Mouse (Mus musculus): ENCODE measurements around the gene Cd151. TPM values are rescaled to one million over a fixed set of nuclear protein-coding genes. Genes with fewer than 3 reads are reported as not detected.
A peak's percentile ranks its signal among the peaks of the same experiment; 100 is the strongest.

Gene Cd151
- total RNA-seq, 4 experiments from 2014 or later: 331 to 351 (median 345) TPM

DNA sequence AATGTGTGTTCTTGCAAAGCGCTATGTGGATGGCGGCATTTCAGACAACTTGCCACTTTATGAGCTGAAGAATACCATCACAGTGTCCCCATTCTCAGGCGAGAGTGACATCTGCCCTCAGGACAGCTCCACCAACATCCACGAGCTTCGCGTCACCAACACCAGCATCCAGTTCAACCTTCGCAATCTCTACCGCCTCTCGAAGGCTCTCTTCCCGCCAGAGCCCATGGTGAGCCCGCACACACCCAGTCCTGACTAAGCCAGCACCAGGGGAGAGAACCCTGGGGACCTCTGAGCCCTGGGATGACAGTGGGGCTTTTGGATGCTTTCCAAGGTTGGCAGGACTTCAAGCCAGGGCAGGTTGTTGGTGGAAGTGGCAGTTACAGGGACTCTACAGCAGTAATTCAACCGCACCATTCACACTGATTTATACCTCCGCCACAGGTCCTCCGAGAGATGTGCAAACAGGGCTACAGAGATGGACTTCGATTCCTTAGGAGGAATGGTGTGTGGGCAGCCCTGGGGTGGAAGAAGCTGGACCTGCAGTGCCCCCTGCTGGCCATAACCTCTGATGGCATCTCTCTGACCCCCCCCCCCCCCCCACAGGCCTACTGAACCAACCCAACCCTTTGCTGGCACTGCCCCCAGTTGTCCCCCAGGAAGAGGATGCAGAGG is 9.1 kb upstream of the Cd151 start:
- peak; percentile 44 for DNase-seq (ENCODE audit: low spot score)

DNA sequence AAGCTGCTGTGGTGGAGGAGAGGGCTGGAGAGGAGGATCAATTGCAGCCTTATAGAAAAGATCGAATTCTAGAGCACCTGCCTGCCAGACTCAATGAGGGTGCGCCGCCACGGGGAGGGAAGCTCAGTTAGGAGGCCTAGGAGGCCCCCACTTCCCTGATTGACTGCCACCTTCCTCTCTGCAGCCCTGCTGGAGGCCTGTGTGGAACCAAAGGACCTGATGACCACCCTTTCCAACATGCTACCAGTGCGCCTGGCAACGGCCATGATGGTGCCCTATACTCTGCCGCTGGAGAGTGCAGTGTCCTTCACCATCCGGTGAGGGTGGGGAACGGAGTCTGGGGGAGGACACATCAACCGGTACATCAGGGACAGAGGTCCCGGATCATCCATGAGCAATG is 8.5 kb upstream of the Cd151 start:
- no peak for DNase-seq (ENCODE audit: low spot score)

DNA sequence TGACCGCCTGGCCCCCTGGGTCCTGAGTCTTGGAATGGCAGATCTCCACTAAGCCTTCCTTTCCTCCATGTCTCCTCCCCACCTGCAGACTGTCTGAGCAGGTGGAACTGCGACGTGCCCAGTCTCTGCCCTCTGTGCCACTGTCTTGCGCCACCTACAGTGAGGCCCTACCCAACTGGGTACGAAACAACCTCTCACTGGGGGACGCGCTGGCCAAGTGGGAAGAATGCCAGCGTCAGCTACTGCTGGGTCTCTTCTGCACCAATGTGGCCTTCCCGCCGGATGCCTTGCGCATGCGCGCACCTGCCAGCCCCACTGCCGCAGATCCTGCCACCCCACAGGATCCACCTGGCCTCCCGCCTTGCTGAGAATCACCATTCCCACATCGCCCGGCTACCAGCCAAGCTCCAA is 7.9 kb upstream of the Cd151 start:
- DNase-seq (ENCODE audit: low spot score): no peak

DNA sequence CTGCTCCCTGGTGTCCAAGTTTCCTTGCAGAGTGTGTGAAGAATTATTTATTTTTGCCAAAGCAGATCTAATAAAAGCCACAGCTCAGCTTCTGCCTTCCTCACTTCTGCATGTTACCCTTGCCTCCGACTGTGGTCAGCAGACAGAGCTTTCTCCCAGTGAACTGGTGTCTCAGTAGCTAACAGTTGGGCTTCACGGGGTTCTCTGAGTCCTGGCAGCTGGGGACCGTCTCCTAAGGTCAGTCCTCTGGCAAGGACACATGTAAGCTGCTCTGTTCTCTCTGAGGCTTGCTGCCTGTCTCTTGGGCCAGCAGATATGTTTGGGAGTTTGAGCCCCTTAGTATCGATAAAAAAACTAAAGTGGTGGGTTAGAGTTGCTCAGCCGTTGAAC is 7.2 kb upstream of the Cd151 start:
- no peak for DNase-seq (ENCODE audit: low spot score)

DNA sequence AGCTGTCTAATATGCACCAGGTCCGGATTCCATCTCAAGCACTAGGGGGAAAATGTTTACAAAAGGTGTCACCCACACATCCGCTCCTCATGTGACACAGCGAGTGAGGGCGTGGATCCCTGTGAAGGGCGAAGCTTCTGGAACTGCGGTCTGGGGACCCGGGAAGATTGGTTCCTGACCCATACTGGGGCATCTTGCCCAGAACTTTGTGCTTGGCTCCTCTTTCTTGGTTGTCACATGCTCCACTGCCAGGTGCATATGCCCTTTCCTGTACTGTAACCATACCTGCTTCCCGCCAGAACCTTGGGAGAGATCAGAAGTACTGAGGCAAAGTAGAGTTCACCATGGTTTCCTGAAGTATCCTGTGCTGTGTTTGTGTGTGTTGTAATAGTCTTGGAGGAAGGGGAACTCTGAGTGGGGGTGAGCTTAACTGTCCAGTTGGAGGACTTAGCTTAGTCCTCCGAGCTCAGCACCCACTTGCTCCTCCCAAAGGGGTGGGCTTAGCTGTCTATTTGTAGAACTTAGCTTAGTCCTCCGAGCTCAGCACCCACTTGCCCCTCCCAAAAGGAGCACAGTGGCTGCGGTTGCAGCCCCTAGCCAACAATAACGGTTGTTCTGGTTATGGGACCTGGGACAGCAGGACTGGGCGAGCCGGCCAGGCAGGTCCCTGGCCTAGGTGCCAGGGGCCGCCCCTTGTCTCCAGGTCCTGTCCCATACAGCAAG is 6.6 kb upstream of the Cd151 start, which contains the start of gene Cracr2b:
Gene Cracr2b, plus strand, starts transcription at position 704 of the 723 bp plus-strand sequence.
- DNase-seq (ENCODE audit: low spot score): no peak

DNA sequence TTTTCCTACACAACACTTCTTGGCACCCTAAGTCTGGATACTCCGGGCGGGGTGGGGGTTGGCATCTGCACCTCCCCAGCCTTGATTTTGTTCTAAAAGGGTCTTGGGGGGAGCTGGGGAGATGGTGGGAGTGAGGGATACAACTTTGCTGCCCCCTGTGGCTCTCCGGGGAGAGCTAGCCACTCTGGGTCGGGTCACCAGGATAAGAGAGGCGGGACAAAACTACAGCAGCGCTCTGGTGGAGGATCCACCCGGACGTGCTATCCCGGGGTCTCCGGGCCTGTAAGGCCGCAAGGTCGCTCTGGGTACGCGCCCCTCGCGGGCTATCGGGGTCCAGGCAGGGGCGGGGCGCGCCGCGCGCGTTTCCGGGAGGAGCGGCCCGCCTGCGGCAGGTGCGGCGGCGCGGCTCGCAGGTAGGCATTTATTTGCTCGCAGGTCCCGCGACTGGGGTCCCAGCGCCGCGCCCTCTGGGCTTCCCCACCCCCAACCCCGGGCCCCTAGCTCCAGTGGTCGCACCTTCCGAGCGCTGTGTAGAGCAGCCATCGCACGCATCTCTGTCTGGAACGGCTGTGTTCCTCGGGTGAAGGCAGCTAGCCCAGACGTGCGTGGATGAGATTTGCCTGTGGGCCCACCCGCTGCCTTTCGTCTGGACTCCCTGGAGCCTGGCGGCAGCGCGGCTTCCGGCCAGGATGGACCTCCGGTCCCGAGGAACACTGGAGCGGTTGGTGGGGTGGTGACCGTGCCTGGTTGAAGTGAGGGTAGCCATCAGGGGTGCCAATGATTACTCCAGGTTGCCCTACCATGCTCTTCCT is 5.5 kb upstream of the Cd151 start:
- no peak for DNase-seq (ENCODE audit: low spot score)

DNA sequence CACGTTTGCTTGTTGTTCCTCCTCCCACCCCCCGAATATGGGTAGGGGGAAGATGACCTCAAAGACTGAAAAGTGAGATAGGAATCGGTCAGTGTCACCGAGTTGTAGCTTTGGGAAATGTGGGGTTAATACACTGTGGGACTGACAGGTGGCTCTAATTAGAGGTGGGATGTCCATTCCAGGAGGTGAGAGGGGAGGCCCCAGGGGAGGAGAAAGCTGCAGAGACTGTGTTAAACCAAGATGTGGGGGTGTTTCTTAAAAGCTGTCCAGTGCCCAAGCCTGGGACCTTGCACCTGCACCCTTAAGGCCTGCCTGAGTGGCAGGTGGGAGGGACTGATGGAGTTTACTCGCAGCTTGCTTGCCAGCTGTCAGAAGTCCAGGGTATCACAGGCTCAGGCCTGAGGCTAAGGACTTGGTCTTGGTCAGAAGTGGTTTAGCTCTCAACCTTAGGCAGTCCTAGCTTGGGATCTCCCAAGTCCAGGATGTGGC is 4.8 kb upstream of the Cd151 start:
- DNase-seq (ENCODE audit: low spot score): no peak

DNA sequence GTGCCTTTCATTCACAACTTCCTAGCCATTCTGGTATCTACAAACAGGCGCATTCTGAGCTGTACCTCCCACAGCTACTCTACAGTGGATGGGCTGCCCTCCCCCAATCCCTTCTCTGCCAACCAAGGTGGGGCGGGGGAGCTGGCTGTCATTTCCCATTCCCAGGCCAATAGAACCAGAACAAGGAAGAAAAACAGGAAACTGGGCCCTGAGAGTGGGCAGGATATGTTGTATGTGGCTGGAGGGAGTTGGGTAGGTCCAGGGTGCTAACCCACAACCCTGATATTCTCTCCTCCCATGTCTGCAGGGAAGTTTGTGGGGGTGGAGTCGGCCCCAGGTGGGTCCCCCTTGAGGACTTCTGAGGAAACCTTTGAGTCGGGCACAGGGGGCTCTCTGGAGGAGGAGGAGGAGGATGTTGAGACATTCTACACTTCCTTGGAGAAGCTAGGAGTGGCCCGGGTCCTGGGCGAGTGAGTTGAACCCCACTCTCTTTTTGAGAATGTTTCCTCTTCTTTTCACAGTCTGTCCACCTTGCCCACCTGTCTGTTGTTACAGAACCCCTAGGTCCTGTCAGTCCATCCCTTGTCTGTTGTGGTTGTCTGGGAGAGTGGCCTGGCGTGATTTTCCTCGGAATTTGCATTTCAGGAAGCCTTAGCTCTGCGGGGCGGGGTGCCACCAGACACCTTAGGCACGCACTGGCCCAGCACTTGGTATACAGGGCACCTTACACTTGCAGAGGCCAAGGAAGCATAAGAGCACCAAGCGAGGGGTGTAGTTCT is 3.2 kb upstream of the Cd151 start:
- DNase-seq (ENCODE audit: low spot score): peak; percentile 88

DNA sequence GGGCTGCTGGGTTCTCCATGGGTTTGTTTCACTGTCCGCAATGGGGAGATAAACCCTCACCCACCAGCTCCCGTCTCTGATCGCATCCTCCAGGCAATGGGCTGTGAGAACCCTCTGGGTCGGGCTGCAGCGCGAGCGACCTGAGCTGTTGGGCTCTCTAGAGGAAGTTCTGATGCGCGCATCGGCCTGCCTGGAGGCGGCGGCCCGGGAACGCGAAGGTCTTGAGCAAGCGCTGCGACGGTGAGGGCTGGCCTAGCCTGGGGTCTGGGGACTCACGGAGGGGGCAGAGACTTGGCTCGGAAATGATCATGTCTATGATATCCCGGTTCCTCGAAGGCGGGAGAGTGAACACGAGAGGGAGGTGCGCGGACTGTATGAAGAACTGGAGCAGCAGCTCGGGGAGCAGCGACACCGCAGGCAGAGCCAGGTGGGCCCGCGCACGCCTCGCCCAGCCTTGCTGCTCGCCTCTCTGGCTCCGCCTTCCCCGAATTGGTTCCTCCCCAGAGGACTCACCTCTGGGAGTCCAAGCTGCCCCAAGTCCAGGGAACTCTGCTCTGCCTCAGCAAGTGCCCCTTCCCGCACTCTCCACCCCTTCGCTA is 2.5 kb upstream of the Cd151 start:
- DNase-seq (ENCODE audit: low spot score): no peak

DNA sequence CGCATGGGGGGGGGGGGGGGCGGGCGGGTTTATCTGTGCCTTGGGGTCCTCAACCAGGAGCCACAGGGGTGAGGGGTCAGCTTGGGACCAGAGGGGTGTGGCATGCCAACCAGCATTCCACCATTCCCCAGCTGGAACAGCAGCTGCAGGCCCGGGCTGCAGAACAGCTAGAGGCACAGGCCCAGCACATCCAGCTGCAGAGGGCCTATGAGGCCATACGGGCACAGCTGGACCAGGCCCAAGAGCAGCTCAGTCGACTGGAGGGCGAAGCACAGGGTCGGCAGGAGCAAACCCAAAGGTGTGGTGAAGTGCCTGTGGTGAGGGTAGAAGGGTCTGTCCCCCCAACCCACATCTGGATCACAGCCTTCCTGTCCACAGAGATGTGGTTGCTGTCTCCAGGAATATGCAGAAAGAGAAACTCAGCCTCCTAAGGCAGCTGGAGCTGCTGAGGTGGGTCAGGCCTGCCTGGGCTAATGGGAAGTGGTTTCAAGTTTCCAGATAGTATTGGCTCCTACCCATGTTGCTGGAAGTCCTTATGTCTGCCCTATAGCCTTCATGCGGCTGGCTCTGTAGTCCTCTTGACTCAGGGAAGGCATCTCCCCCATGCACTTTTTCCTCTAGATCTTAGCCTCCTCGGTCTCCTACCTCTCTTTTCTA is 1.7 kb upstream of the Cd151 start:
- DNase-seq (ENCODE audit: low spot score): no peak

DNA sequence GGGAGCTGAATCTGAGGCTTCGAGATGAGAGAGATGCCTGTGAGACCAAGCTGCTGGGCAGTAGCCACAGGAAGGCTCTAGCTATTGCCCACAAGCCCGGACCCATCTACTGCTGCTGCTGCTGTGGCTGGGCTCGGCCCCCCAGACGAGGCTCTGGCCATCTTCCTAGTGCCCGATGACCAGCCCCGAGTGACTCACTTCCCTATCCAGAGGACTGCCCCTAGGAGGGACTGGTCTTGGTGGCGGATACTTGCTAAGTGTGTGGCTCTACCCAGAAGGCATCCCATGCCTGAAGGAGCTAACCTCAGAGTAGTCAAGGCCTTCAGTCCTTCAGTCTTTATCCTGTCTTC is 1.2 kb upstream of the Cd151 start:
- DNase-seq (ENCODE audit: low spot score): no peak

DNA sequence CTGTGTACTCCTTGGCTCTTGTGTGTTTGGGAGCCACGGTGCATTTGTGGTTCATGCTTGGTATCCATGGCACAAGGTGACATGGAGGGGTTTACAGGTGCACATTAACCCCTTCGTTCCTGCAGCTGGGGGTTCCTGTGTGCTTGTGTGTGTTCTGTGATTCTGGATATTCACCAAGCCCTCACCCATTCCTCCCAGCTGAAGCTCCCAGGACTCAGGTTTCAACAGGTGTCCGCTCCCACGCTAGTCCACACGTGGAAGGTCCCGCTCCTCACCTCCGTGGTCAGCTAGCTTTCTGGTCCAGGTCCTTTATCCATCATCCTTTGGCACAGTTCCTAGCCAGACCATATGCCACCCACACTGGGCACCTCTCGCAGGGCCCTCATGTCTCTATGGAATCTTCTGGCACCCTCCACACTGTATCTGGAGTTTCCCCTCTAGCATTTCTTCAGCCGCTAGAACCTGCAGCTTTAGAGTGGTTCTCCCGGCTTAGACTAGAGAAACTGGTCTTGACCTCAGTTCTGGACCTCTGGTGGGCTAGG is 514 bp upstream of the Cd151 start:
- no peak for DNase-seq (ENCODE audit: low spot score)

DNA sequence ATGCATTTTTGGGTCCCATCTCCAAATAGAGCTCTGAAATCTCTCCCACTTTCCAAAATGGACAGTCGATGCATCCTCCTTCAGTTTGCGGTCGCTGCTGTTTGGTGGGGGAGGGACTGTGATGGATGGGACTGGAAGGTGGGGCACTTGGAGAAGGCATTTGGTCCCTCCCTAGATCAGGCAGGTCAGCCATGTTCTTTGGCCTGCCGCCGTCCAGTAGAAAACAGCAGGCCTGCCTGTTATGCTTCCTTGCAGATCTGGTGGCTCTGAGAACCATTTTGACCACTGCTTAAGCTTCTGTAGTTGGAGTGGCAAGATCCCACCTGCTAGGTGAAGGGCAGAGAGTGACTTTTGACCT is 951 bp downstream of the Cd151 start:
- no peak for DNase-seq (ENCODE audit: low spot score)

DNA sequence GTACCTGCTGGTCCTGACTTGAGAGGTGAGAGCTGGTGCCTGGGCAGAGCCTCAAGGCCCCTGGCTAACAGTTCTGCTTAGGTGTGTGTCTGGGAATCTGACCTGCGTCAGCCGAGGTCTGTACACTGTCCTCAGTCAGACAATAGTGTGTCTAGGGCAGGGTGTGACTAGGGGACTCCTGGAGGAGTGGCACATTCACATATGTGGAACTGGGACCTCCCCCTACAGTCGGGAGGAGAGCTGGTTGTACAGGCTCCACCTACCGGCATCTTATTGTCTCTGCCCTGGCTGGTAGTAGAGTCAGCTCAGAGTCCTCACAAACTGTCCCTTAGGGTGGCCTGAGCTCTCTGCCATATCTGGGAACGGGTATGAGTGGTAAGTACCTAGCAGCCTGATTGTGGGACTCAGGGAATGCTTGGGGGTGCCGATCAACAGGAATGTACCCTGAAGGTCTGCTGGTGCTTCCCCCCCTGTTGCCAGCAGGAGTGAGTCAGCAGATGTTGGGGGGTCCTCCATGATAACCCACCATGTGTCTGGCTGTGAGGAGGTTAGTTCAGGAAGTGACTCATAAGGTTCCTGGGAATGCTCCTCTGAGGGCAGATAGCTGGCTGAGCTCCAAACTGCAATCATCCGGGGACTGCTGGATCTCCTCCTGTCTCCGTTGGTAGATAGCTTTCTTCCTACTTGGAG is 1.5 kb downstream of the Cd151 start:
- DNase-seq (ENCODE audit: low spot score): peak; percentile 82

DNA sequence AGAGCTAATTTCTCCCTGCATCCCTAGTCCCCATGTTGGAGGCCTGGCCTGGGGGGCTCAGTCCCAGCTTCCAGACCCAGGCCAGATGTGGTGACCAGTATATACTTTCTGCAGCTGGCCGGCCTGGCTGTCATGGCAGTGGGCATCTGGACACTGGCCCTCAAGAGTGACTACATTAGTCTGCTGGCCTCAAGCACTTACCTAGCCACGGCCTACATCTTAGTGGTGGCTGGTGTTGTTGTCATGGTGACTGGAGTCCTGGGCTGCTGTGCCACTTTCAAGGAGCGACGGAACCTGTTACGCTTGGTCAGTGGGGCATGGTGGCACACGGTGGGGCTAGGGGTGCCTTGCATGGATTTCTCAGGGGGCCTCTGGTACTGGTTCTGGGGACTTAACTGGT is 2.2 kb downstream of the Cd151 start:
- DNase-seq (ENCODE audit: low spot score): no peak

DNA sequence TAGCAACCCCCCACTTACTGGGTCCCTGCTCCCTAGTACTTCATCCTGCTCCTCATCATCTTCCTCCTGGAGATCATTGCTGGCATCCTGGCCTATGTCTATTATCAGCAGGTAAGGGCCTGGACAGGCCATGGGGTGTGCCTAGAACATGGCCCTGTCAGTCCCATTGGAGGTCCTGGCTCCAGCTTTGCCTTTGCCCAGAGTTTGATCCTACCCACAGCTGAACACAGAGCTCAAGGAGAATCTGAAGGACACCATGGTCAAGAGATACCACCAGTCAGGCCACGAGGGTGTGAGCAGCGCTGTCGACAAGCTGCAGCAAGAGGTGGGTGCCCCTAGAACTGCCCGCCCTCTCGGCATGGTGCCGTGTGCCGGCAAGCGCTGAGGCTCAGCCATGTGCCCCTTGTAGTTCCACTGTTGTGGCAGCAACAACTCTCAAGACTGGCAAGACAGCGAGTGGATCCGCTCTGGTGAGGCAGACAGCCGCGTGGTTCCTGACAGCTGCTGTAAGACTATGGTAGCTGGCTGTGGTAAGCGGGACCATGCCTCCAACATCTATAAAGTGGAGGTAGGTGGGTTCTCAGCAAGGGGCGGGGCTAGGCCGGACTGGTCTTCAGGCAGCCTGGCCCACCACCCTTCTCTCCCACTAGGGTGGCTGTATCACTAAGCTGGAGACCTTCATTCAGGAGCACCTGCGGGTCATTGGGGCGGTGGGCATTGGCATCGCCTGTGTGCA is 2.9 kb downstream of the Cd151 start:
- DNase-seq (ENCODE audit: low spot score): no peak

DNA sequence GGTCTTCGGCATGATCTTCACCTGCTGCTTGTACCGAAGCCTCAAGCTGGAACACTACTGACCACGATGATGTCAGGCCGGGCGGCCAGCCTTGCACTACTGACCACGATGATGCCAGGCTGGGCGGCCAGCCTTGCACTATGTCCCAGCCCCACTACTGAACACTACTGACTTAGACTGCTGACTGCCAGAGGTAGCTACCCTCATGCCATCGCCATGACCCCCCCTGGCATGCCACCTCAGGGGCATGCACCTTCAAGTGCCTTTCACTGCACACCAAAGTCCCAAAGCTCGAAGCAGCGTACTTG is 3.4 kb downstream of the Cd151 start:
- no peak for DNase-seq (ENCODE audit: low spot score)

DNA sequence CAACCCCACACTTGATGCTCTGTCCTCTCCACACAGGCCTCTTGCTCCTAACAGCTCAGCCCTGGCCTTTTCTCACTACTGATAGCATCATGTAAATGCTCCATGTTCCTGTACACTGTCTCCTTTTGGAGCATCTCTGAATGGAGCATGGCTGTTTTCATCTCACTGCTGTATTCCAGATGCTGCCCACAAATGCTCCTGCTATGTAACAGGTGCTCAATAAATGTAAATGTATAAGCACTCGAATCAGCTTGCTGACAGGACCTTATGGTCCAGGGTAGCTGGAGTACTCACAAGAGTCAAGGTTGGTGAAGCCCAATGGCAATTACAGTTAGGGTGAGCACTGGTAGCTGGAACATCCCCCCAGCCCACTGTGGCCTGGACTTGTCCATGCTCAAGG is 4.0 kb downstream of the Cd151 start:
- no peak for DNase-seq (ENCODE audit: low spot score)

DNA sequence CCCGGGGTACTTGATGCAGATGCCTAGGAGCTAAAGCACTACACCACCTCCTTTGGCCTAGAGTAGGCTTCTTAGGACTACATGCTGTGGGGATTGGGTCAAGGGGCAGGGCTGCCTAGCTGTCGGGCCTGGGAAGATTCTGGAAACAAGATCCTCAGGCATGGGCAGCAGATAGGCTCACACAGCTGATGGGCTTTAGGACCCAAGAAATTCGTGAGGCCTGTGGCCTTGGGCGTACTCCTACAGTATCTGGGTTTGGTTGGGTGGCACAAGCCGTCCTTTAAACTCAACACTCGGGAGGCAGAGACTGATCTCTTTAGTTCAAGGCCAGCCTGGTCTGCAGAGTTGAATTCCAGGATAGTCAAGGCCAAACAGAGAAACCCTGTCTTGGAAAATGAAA is 5.0 kb downstream of the Cd151 start:
- no peak for DNase-seq (ENCODE audit: low spot score)

DNA sequence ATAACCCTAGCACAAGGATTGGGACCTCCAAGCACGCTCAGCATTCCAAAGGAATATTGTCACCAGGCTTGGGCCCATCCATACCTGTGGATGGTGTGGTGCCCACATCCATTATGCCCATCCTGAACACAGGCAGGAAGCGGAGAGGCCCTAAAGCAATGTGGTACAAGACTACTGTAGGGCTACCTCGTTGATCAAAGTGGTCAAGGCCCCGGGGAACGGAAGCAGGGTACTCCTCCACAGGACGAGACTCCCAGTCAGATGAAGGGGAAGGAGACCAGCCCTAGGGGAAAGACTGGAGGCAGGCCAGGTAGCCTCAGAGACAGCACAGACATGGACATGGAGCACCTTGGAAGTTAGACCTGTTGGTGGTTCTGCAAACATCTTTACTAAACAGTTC is 5.6 kb downstream of the Cd151 start:
- DNase-seq (ENCODE audit: low spot score): no peak

Data from heart, adult 8-10 months (tissue).